Mouse (Mus musculus): ENCODE measurements around the gene Pck1. TPM values are rescaled to one million over a fixed set of nuclear protein-coding genes. Genes with fewer than 3 reads are reported as not detected.

Pck1 gene
- total and polyA plus RNA-seq, 2 experiments from 2014 or later = 0.21 TPM; not detected in 1

- no peak overlapping the region for H3K9ac ChIP-seq (replicated peaks; ENCODE audit: low read length)
- H3K4me2 ChIP-seq (ENCODE audit: low read depth, low read length) = no peak overlapping the region
- H3K9me3 ChIP-seq (ENCODE audit: low read length) = no peaks in the 10 kb centered on the region
- ATAC-seq (no peak), DNase-seq (ENCODE audit: low spot score) (no peak)
- WGBS = 67% methylated on average over 2 of the region's 2 CpGs
- H3K27ac ChIP-seq = no peak overlapping the region
- no peak overlapping the region for H3K4me3 ChIP-seq (ENCODE audit: low read length)
- no peaks in the 10 kb centered on the region for H3K36me3 ChIP-seq (ENCODE audit: insufficient read depth, low read length)
- H3K4me1 ChIP-seq (ENCODE audit: insufficient read depth, low read length) = no peaks in the 10 kb centered on the region; the same call in 1 of the 2 replicates
- no peaks in the 10 kb centered on the region for H3K27me3 ChIP-seq (ENCODE audit: insufficient read depth, low read length)
- TF ChIP-seq CTCF (IDR thresholded peaks at IDR 0.05; ENCODE audit: low read depth) = peak; percentile 69
Measured at GRCm38 (mm10) chr2:173164358-173164757, 11.5 kb downstream of the Pck1 start.

- H3K4me3 ChIP-seq (ENCODE audit: low read length) = no peak overlapping the region
- H3K4me1 ChIP-seq (ENCODE audit: insufficient read depth, low read length) = no peaks in the 10 kb centered on the region; the same call in 1 of the 2 replicates
- ATAC-seq (no peak), DNase-seq (ENCODE audit: low spot score) (no peak)
- H3K27me3 ChIP-seq (ENCODE audit: insufficient read depth, low read length) = no peaks in the 10 kb centered on the region
- no peaks in the 10 kb centered on the region for H3K9me3 ChIP-seq (ENCODE audit: low read length)
- H3K4me2 ChIP-seq (ENCODE audit: low read depth, low read length) = no peak overlapping the region
- no peak overlapping the region for H3K27ac ChIP-seq
- WGBS = 83% methylated on average over 10 of the region's 10 CpGs
- no peak for TF ChIP-seq CTCF (IDR thresholded peaks at IDR 0.05; ENCODE audit: low read depth)
- no peak overlapping the region for H3K9ac ChIP-seq (replicated peaks; ENCODE audit: low read length)
- no peaks in the 10 kb centered on the region for H3K36me3 ChIP-seq (ENCODE audit: insufficient read depth, low read length)
Measured at GRCm38 (mm10) chr2:173164946-173165345, 12.1 kb downstream of the Pck1 start.

GRCm38 (mm10) chr2:173165357-173165756, 12.5 kb downstream of the Pck1 start:
- no peak overlapping the region for H3K4me2 ChIP-seq (ENCODE audit: low read depth, low read length)
- no peaks in the 10 kb centered on the region for H3K9me3 ChIP-seq (ENCODE audit: low read length)
- H3K36me3 ChIP-seq (ENCODE audit: insufficient read depth, low read length) = no peaks in the 10 kb centered on the region
- H3K27ac ChIP-seq = no peak overlapping the region
- H3K4me1 ChIP-seq (ENCODE audit: insufficient read depth, low read length) = no peaks in the 10 kb centered on the region; the same call in 1 of the 2 replicates
- WGBS = 71% methylated on average over 10 of the region's 10 CpGs
- no peak for DNase-seq (ENCODE audit: low spot score)
- H3K27me3 ChIP-seq (ENCODE audit: insufficient read depth, low read length) = no peaks in the 10 kb centered on the region
- ATAC-seq = no peak
- H3K9ac ChIP-seq (replicated peaks; ENCODE audit: low read length) = no peak overlapping the region
- no peak for TF ChIP-seq CTCF (IDR thresholded peaks at IDR 0.05; ENCODE audit: low read depth)
- H3K4me3 ChIP-seq (ENCODE audit: low read length) = no peak overlapping the region

- DNase-seq (ENCODE audit: low spot score) (peak; percentile 62), ATAC-seq (peak; percentile 38; the same call in 1 of the 2 replicates)
- H3K4me1 ChIP-seq (ENCODE audit: insufficient read depth, low read length) = no peaks in the 10 kb centered on the region; the same call in 1 of the 2 replicates
- H3K27me3 ChIP-seq (ENCODE audit: insufficient read depth, low read length) = no peaks in the 10 kb centered on the region
- no peak overlapping the region for H3K4me2 ChIP-seq (ENCODE audit: low read depth, low read length)
- H3K36me3 ChIP-seq (ENCODE audit: insufficient read depth, low read length) = no peaks in the 10 kb centered on the region
- no peak overlapping the region for H3K4me3 ChIP-seq (ENCODE audit: low read length)
- no peaks in the 10 kb centered on the region for H3K9me3 ChIP-seq (ENCODE audit: low read length)
- no peak overlapping the region for H3K9ac ChIP-seq (replicated peaks; ENCODE audit: low read length)
- no peak for TF ChIP-seq CTCF (IDR thresholded peaks at IDR 0.05; ENCODE audit: low read depth)
- WGBS = 21% methylated on average over 5 of the region's 5 CpGs
- 0 out of 2 replicates have a peak overlapping the region, but pooled peaks have one; percentile 5 for H3K27ac ChIP-seq
Measured at GRCm38 (mm10) chr2:173168411-173168851, 15.6 kb downstream of the Pck1 start.

- no peak overlapping the region for H3K9ac ChIP-seq (replicated peaks; ENCODE audit: low read length)
- no peaks in the 10 kb centered on the region for H3K9me3 ChIP-seq (ENCODE audit: low read length)
- no peak overlapping the region for H3K27ac ChIP-seq
- H3K4me3 ChIP-seq (ENCODE audit: low read length) = no peak overlapping the region
- H3K36me3 ChIP-seq (ENCODE audit: insufficient read depth, low read length) = no peaks in the 10 kb centered on the region
- no peaks in the 10 kb centered on the region for H3K27me3 ChIP-seq (ENCODE audit: insufficient read depth, low read length)
- DNase-seq (ENCODE audit: low spot score) (no peak), ATAC-seq (no peak)
- no peak for TF ChIP-seq CTCF (IDR thresholded peaks at IDR 0.05; ENCODE audit: low read depth)
- H3K4me1 ChIP-seq (ENCODE audit: insufficient read depth, low read length) = peaks cover 8% of the 10 kb centered on the region
- no peak overlapping the region for H3K4me2 ChIP-seq (ENCODE audit: low read depth, low read length)
- WGBS = 79% methylated on average over 2 of the region's 2 CpGs
Measured at GRCm38 (mm10) chr2:173170081-173170480, 17.2 kb downstream of the Pck1 start.

- Histone ChIP-seq H3K27me3 (ENCODE audit: insufficient read depth, low read length) (no peaks in the 10 kb centered on the region), H3K27ac (peak overlapping the region; percentile 32; the same call in 1 of the 2 replicates), H3K4me3 (ENCODE audit: low read length) (no peak overlapping the region), H3K4me2 (ENCODE audit: low read depth, low read length) (no peak overlapping the region), H3K36me3 (ENCODE audit: insufficient read depth, low read length) (no peaks in the 10 kb centered on the region), H3K9ac (replicated peaks; ENCODE audit: low read length) (no peak overlapping the region), H3K9me3 (ENCODE audit: low read length) (no peaks in the 10 kb centered on the region), H3K4me1 (ENCODE audit: insufficient read depth, low read length) (peaks cover 8% of the 10 kb centered on the region)
- no peak for ATAC-seq
- no peak for DNase-seq (ENCODE audit: low spot score)
- WGBS = 69% methylated on average over 2 of the region's 2 CpGs
- TF ChIP-seq CTCF (IDR thresholded peaks at IDR 0.05; ENCODE audit: low read depth) = peak; percentile 57
Measured at GRCm38 (mm10) chr2:173170715-173171114, 17.9 kb downstream of the Pck1 start.

- no peak overlapping the region for H3K4me3 ChIP-seq (ENCODE audit: low read length)
- H3K4me1 ChIP-seq (ENCODE audit: insufficient read depth, low read length) = peaks cover 8% of the 10 kb centered on the region
- H3K4me2 ChIP-seq (ENCODE audit: low read depth, low read length) = peak overlapping the region; percentile 47
- no peak overlapping the region; the same call in 1 of the 2 replicates for H3K9ac ChIP-seq (replicated peaks; ENCODE audit: low read length)
- no peak for TF ChIP-seq CTCF (IDR thresholded peaks at IDR 0.05; ENCODE audit: low read depth)
- peak; percentile 72 for DNase-seq (ENCODE audit: low spot score)
- no peaks in the 10 kb centered on the region for H3K27me3 ChIP-seq (ENCODE audit: insufficient read depth, low read length)
- H3K27ac ChIP-seq = peak overlapping the region; percentile 32; the same call in 1 of the 2 replicates
- H3K36me3 ChIP-seq (ENCODE audit: insufficient read depth, low read length) = no peaks in the 10 kb centered on the region
- under 1% methylated on average over 30 of the region's 30 CpGs for WGBS
- peak; percentile 30; the same call in 1 of the 2 replicates for ATAC-seq
- H3K9me3 ChIP-seq (ENCODE audit: low read length) = no peaks in the 10 kb centered on the region
Measured at GRCm38 (mm10) chr2:173171470-173171869, 18.6 kb downstream of the Pck1 start.
